Mouse (Mus musculus): ENCODE measurements at regions not wholly inside any gene's neighbourhood (a gene's known extent, or its start where the extent isn't known, plus 50 kb on each side); places are given as distances from the start of the nearest gene placed in this dataset.

GRCm38 (mm10) chr12:26206036-26206435 is 209.0 kb downstream of the Rnf144a start:
- TF ChIP-seq EP300 (optimal IDR thresholded peaks at IDR 0.05) = no peak
- TF ChIP-seq CTCF (IDR thresholded peaks at IDR 0.05; ENCODE audit: low read depth) = no peak

Measured in stomach, postnatal 0 days (tissue).